Mouse (Mus musculus) liver (tissue): ENCODE data around the gene Rpl11.
A peak's percentile ranks its signal among the peaks of the same experiment; 100 is the strongest.
"Not testable (repeated sequence)": the region's sequence is repeated elsewhere in the genome, so short reads cannot be mapped to it uniquely, and the experiment has no call there.

Source experiments
- DNase-seq: peaks from one replicate; pipeline ENCODE4 v3.0.0-alpha.2; 2020; ENCODE audit warnings: mixed read lengths

Rpl11 gene

GRCm38 (mm10) chr4:136022924-136023323 is 30.3 kb downstream of the Rpl11 start:
- no peak for DNase-seq

- DNase-seq = peak; percentile 100
These were observed 31.6 kb downstream of the Rpl11 start, which contains the start of gene Eloa for GRCm38 (mm10) chr4:136021549-136022047. Gene Eloa (minus strand): TSS chr4:136021763.

GRCm38 (mm10) chr4:136020743-136021548 is 32.3 kb downstream of the Rpl11 start:
- peak; percentile 61 for DNase-seq

- no peak for DNase-seq
These were observed 37.1 kb downstream of the Rpl11 start for GRCm38 (mm10) chr4:136016059-136016602.

- no peak for DNase-seq
These were observed 42.6 kb downstream of the Rpl11 start for GRCm38 (mm10) chr4:136010586-136010985.

- DNase-seq = peak; percentile 31
These were observed 44.3 kb downstream of the Rpl11 start for GRCm38 (mm10) chr4:136008782-136009447.

- no peak for DNase-seq
These were observed 46.4 kb downstream of the Rpl11 start for GRCm38 (mm10) chr4:136006821-136007220.

- DNase-seq = no peak
These were observed 48.3 kb downstream of the Rpl11 start for GRCm38 (mm10) chr4:136004921-136005320.

- DNase-seq = no peak
These were observed 49.0 kb downstream of the Rpl11 start for GRCm38 (mm10) chr4:136004107-136004675.

- no peak for DNase-seq
These were observed 58.1 kb downstream of the Rpl11 start for GRCm38 (mm10) chr4:135995118-135995517.

- DNase-seq = no peak
These were observed 59.3 kb downstream of the Rpl11 start for GRCm38 (mm10) chr4:135993941-135994340.

GRCm38 (mm10) chr4:135987714-135988113 is 65.5 kb downstream of the Rpl11 start:
- no peak for DNase-seq

- peak; percentile 96 for DNase-seq
These were observed 66.1 kb downstream of the Rpl11 start, which contains the start of gene Pithd1 for GRCm38 (mm10) chr4:135986943-135987710. Gene Pithd1 (minus strand): TSS chr4:135987264.

GRCm38 (mm10) chr4:135986301-135986942 is 66.8 kb downstream of the Rpl11 start:
- peak; percentile 50 for DNase-seq

- no peak for DNase-seq
These were observed 67.5 kb downstream of the Rpl11 start for GRCm38 (mm10) chr4:135985769-135986168.

GRCm38 (mm10) chr4:135985193-135985592 is 68.0 kb downstream of the Rpl11 start:
- peak; percentile 90 for DNase-seq

- DNase-seq = peak; percentile 34
These were observed 68.7 kb downstream of the Rpl11 start for GRCm38 (mm10) chr4:135984556-135984955.

GRCm38 (mm10) chr4:135981524-135982063 is 71.6 kb downstream of the Rpl11 start:
- no peak for DNase-seq

GRCm38 (mm10) chr4:135980223-135980622 is 73.0 kb downstream of the Rpl11 start:
- DNase-seq = not testable (repeated sequence)
